Mouse (Mus musculus): Measurements from ENCODE around the gene Galnt18.

Gene Galnt18

GRCm38 (mm10) chr7:111714639-111715360, 65.0 kb downstream of the Galnt18 start:
- DNase-seq (ENCODE audit: low read depth in 1 of 2, low spot score in 2 of 2): no peak

GRCm38 (mm10) chr7:111713828-111714600, 65.8 kb downstream of the Galnt18 start:
- no peak for DNase-seq (ENCODE audit: low read depth in 1 of 2, low spot score in 2 of 2)

GRCm38 (mm10) chr7:111712797-111713196, 67.0 kb downstream of the Galnt18 start:
- DNase-seq (ENCODE audit: low read depth in 1 of 2, low spot score in 2 of 2): no peak

GRCm38 (mm10) chr7:111711045-111711808, 68.5 kb downstream of the Galnt18 start:
- no peak for DNase-seq (ENCODE audit: low read depth in 1 of 2, low spot score in 2 of 2)

- no peak for DNase-seq (ENCODE audit: low read depth in 1 of 2, low spot score in 2 of 2)
Measured at GRCm38 (mm10) chr7:111710311-111710710, 69.5 kb downstream of the Galnt18 start.

GRCm38 (mm10) chr7:111708563-111708962, 71.2 kb downstream of the Galnt18 start:
- DNase-seq (ENCODE audit: low read depth in 1 of 2, low spot score in 2 of 2): no peak

- no peak for DNase-seq (ENCODE audit: low read depth in 1 of 2, low spot score in 2 of 2)
Measured at GRCm38 (mm10) chr7:111702961-111703360, 76.8 kb downstream of the Galnt18 start.

GRCm38 (mm10) chr7:111701788-111702187, 78.0 kb downstream of the Galnt18 start:
- DNase-seq (ENCODE audit: low read depth in 1 of 2, low spot score in 2 of 2): no peak

GRCm38 (mm10) chr7:111699446-111699845, 80.3 kb downstream of the Galnt18 start:
- no peak for DNase-seq (ENCODE audit: low read depth in 1 of 2, low spot score in 2 of 2)

GRCm38 (mm10) chr7:111696226-111696625, 83.6 kb downstream of the Galnt18 start:
- no peak for DNase-seq (ENCODE audit: low read depth in 1 of 2, low spot score in 2 of 2)

GRCm38 (mm10) chr7:111694312-111694711, 85.5 kb downstream of the Galnt18 start:
- no peak for DNase-seq (ENCODE audit: low read depth in 1 of 2, low spot score in 2 of 2)

- DNase-seq (ENCODE audit: low read depth in 1 of 2, low spot score in 2 of 2): no peak
Measured at GRCm38 (mm10) chr7:111692641-111693261, 87.0 kb downstream of the Galnt18 start.

- DNase-seq (ENCODE audit: low read depth in 1 of 2, low spot score in 2 of 2): no peak
Measured at GRCm38 (mm10) chr7:111680108-111680507, 99.7 kb downstream of the Galnt18 start.

- DNase-seq (ENCODE audit: low read depth in 1 of 2, low spot score in 2 of 2): no peak
Measured at GRCm38 (mm10) chr7:111676483-111676882, 103.3 kb downstream of the Galnt18 start.

GRCm38 (mm10) chr7:111672467-111672866, 107.3 kb downstream of the Galnt18 start:
- DNase-seq (ENCODE audit: low read depth in 1 of 2, low spot score in 2 of 2): no peak

- no peak for DNase-seq (ENCODE audit: low read depth in 1 of 2, low spot score in 2 of 2)
Measured at GRCm38 (mm10) chr7:111663139-111664073, 116.4 kb downstream of the Galnt18 start.

GRCm38 (mm10) chr7:111658579-111658978, 121.2 kb downstream of the Galnt18 start:
- DNase-seq (ENCODE audit: low read depth in 1 of 2, low spot score in 2 of 2): no peak

- DNase-seq (ENCODE audit: low read depth in 1 of 2, low spot score in 2 of 2): no peak
Measured at GRCm38 (mm10) chr7:111655002-111655401, 124.8 kb downstream of the Galnt18 start.

GRCm38 (mm10) chr7:111654526-111654925, 125.3 kb downstream of the Galnt18 start:
- DNase-seq (ENCODE audit: low read depth in 1 of 2, low spot score in 2 of 2): no peak

GRCm38 (mm10) chr7:111644362-111644761, 135.4 kb downstream of the Galnt18 start:
- DNase-seq (ENCODE audit: low read depth in 1 of 2, low spot score in 2 of 2): no peak
